Mouse (Mus musculus): ENCODE measurements around the gene Anxa2. TPM values are rescaled to one million over a fixed set of nuclear protein-coding genes. Genes with fewer than 3 reads are reported as not detected.

Anxa2 gene
- total and polyA plus RNA-seq, 3 experiments: 0.13 to 0.26 TPM; not detected in 1

- DNase-seq (ENCODE audit: extremely low read depth): no peak
- dilution Hi-C loops (cut with MboI; ENCODE audit: extremely low pct_ligation_motif_present, extremely low pct_unique_long_range_greater_than_20kb, low sequenced_read_pairs) (no loop called here), in situ Hi-C loops (cut with MboI; ENCODE audit: low pct_ligation_motif_present, low pct_unique_long_range_greater_than_20kb, low sequenced_read_pairs) (no loop called here)
Observed at GRCm38 (mm10) chr9:69470921-69471320, 17.5 kb downstream of the Anxa2 start.

GRCm38 (mm10) chr9:69472724-69473123 lies 19.3 kb downstream of the Anxa2 start:
- H3K27me3 ChIP-seq (replicated peaks): no peaks in the 10 kb centered on the region
- TF ChIP-seq E2F4 (IDR thresholded peaks at IDR 0.05; ENCODE audit: insufficient replicate concordance, low read depth, low read length) (no peak), MXI1 (IDR thresholded peaks at IDR 0.05; ENCODE audit: low read depth, low read length) (no peak), SMC3 (IDR thresholded peaks at IDR 0.05; ENCODE audit: low read depth, low read length) (no peak), JUND (conservative IDR thresholded peaks at IDR 0.05; ENCODE audit: low read depth, low read length) (no peak), ZC3H11A (IDR thresholded peaks at IDR 0.05; ENCODE audit: low read depth, low read length) (no peak), SIN3A (IDR thresholded peaks at IDR 0.05; ENCODE audit: low read length) (no peak), ZKSCAN1 (IDR thresholded peaks at IDR 0.05; ENCODE audit: borderline replicate concordance, low read depth, low read length) (no peak), HCFC1 (IDR thresholded peaks at IDR 0.05; ENCODE audit: low read depth, low read length) (no peak), GABPA (IDR thresholded peaks at IDR 0.05; ENCODE audit: insufficient replicate concordance, low read depth, low read length) (no peak)
- in situ Hi-C loops (cut with MboI; ENCODE audit: low pct_ligation_motif_present, low pct_unique_long_range_greater_than_20kb, low sequenced_read_pairs) (no loop called here), dilution Hi-C loops (cut with MboI; ENCODE audit: extremely low pct_ligation_motif_present, extremely low pct_unique_long_range_greater_than_20kb, low sequenced_read_pairs) (no loop called here)
- H3K4me2 ChIP-seq (ENCODE audit: insufficient read depth, low read depth, poor library complexity, severe bottlenecking): no peak overlapping the region
- H3K27ac ChIP-seq (ENCODE audit: insufficient read depth, low read depth): no peak overlapping the region
- no peak overlapping the region for H3K4me3 ChIP-seq (replicated peaks in 1 of 3; ENCODE audit: low read depth in 2 of 3, low read length in 2 of 3, poor library complexity in 1 of 3)
- H3K9ac ChIP-seq (ENCODE audit: insufficient read depth, low read depth): no peak overlapping the region
- no peaks in the 10 kb centered on the region for H3K36me3 ChIP-seq (replicated peaks in 1 of 2; ENCODE audit: control insufficient read depth in 1 of 2, insufficient read depth in 1 of 2, low read length in 1 of 2)
- DNase-seq (ENCODE audit: extremely low read depth): no peak
- peaks cover 4 to 8% of the 10 kb centered on the region in 2 experiments for H3K4me1 ChIP-seq (ENCODE audit: control insufficient read depth in 1 of 2, insufficient read depth in 2 of 2)
- H3K9me3 ChIP-seq (replicated peaks; ENCODE audit: low read length): no peaks in the 10 kb centered on the region
- H3K79me2 ChIP-seq (replicated peaks; ENCODE audit: control insufficient read depth, extremely low read depth, insufficient read depth, poor library complexity, severe bottlenecking): no peaks in the 10 kb centered on the region

More at GRCm38 (mm10) chr9:69470921-69471320, 17.5 kb downstream of the Anxa2 start:
- Histone ChIP-seq H3K9ac (ENCODE audit: insufficient read depth, low read depth) (no peak overlapping the region), H3K4me3 (replicated peaks in 1 of 3; ENCODE audit: low read depth in 2 of 3, low read length in 2 of 3, poor library complexity in 1 of 3) (no peak overlapping the region), H3K4me1 (ENCODE audit: control insufficient read depth in 1 of 2, insufficient read depth in 2 of 2) (peaks cover 10 to 20% of the 10 kb centered on the region in 2 experiments), H3K27ac (ENCODE audit: insufficient read depth, low read depth) (no peak overlapping the region), H3K9me3 (replicated peaks; ENCODE audit: low read length) (no peaks in the 10 kb centered on the region), H3K36me3 (replicated peaks in 1 of 2; ENCODE audit: control insufficient read depth in 1 of 2, insufficient read depth in 1 of 2, low read length in 1 of 2) (no peaks in the 10 kb centered on the region), H3K4me2 (ENCODE audit: insufficient read depth, low read depth, poor library complexity, severe bottlenecking) (no peak overlapping the region), H3K79me2 (replicated peaks; ENCODE audit: control insufficient read depth, extremely low read depth, insufficient read depth, poor library complexity, severe bottlenecking) (no peaks in the 10 kb centered on the region), H3K27me3 (replicated peaks) (no peaks in the 10 kb centered on the region)
- no peak for TF ChIP-seq KAT2A (IDR thresholded peaks at IDR 0.05; ENCODE audit: insufficient replicate concordance, low read length)
- TF ChIP-seq ZNF384 (IDR thresholded peaks at IDR 0.05; ENCODE audit: low read depth, low read length): no peak
- TF ChIP-seq MXI1 (IDR thresholded peaks at IDR 0.05; ENCODE audit: low read depth, low read length): no peak
- TF ChIP-seq MAFK (IDR thresholded peaks at IDR 0.05; ENCODE audit: insufficient replicate concordance, low read length): no peak
- TF ChIP-seq ETS1 (conservative IDR thresholded peaks at IDR 0.05; ENCODE audit: low read depth, low read length): no peak
- no peak for TF ChIP-seq CHD1 (IDR thresholded peaks at IDR 0.05; ENCODE audit: low read depth, low read length)
- TF ChIP-seq TBP (conservative IDR thresholded peaks at IDR 0.05; ENCODE audit: low read depth, low read length): no peak
- TF ChIP-seq ZC3H11A (IDR thresholded peaks at IDR 0.05; ENCODE audit: low read depth, low read length): no peak
- no peak for TF ChIP-seq POLR2A (IDR thresholded peaks at IDR 0.05; ENCODE audit: low read depth, low read length)
- TF ChIP-seq TCF12 (IDR thresholded peaks at IDR 0.05; ENCODE audit: low read depth, low read length): no peak
- no peak for TF ChIP-seq MEF2A (IDR thresholded peaks at IDR 0.05; ENCODE audit: borderline replicate concordance, low read depth, low read length)
- TF ChIP-seq RCOR1 (conservative IDR thresholded peaks at IDR 0.05; ENCODE audit: low read depth, low read length): no peak
- TF ChIP-seq MAZ (IDR thresholded peaks at IDR 0.05; ENCODE audit: low read depth, low read length): no peak
- TF ChIP-seq SIN3A (IDR thresholded peaks at IDR 0.05; ENCODE audit: low read length): no peak
- TF ChIP-seq UBTF (IDR thresholded peaks at IDR 0.05; ENCODE audit: low read depth, low read length): no peak
- TF ChIP-seq CHD2 (IDR thresholded peaks at IDR 0.05; ENCODE audit: low read length): no peak
- no peak for TF ChIP-seq SMC3 (IDR thresholded peaks at IDR 0.05; ENCODE audit: low read depth, low read length)
- TF ChIP-seq ZKSCAN1 (IDR thresholded peaks at IDR 0.05; ENCODE audit: borderline replicate concordance, low read depth, low read length): no peak

Measured in CH12.LX (cell line).